Mouse (Mus musculus): ENCODE measurements at regions not wholly inside any gene's neighbourhood (a gene's known extent, or its start where the extent isn't known, plus 50 kb on each side); places are given as distances from the start of the nearest gene placed in this dataset.

DNA sequence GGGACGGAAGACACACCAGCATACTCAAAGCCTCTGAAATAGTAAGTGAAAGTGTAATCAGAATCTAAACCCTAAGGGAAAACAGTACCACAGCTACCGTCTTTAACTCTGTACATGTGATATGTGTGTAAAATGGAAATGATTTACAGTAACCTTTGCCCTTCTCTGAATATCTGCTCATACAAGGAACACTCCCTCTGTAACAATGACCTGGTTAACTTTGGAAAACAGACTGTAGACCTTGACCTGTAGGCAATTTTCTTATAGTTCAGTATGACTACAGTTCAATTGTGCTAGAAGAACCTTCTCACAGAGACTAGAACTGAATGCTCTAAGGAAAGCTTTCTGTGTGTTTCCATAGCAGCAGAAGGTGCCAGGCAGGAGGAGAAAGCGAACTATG is 226.4 kb downstream of the Gm11361 start:
- WGBS = 71% methylated on average over 3 of the region's 3 CpGs
- no peak overlapping the region for H3K4me3 ChIP-seq
- no peaks in the 10 kb centered on the region for H3K36me3 ChIP-seq
- H3K4me2 ChIP-seq = no peak overlapping the region
- H3K27me3 ChIP-seq = no peaks in the 10 kb centered on the region
- no peaks in the 10 kb centered on the region for H3K9me3 ChIP-seq
- no peak for ATAC-seq (ENCODE audit: borderline replicate concordance, extremely low read depth, low FRiP score, low TSS enrichment)
- 0 out of 2 replicates have a peak, but pooled peaks cover 16% of the 10 kb centered on the region for H3K4me1 ChIP-seq
- no peak overlapping the region for H3K9ac ChIP-seq
- H3K27ac ChIP-seq = no peak overlapping the region; the same call in 1 of the 2 replicates

- Histone ChIP-seq H3K27me3 (no peaks in the 10 kb centered on the region), H3K4me1 (0 out of 2 replicates have a peak, but pooled peaks cover 16% of the 10 kb centered on the region), H3K36me3 (no peaks in the 10 kb centered on the region), H3K9ac (no peak overlapping the region), H3K4me3 (no peak overlapping the region), H3K27ac (peak overlapping the region; percentile 35; the same call in 1 of the 2 replicates), H3K9me3 (no peaks in the 10 kb centered on the region), H3K4me2 (no peak overlapping the region)
- WGBS = 57% methylated on average over 7 of the region's 7 CpGs
- ATAC-seq (ENCODE audit: borderline replicate concordance, extremely low read depth, low FRiP score, low TSS enrichment) = peak; percentile 59; the same call in 1 of the 2 replicates
These were observed 224.1 kb downstream of the Gm11361 start for GRCm38 (mm10) chr13:28481224-28481965.

GRCm38 (mm10) chr13:28466151-28466550 is 208.8 kb downstream of the Gm11361 start:
- 81% methylated on average over 2 of the region's 2 CpGs for WGBS
- Histone ChIP-seq H3K36me3 (no peaks in the 10 kb centered on the region), H3K27me3 (no peaks in the 10 kb centered on the region), H3K4me2 (no peak overlapping the region), H3K4me3 (no peak overlapping the region), H3K4me1 (no peaks in the 10 kb centered on the region), H3K27ac (no peak overlapping the region), H3K9me3 (no peaks in the 10 kb centered on the region), H3K9ac (no peak overlapping the region)
- no peak for ATAC-seq (ENCODE audit: borderline replicate concordance, extremely low read depth, low FRiP score, low TSS enrichment)

DNA sequence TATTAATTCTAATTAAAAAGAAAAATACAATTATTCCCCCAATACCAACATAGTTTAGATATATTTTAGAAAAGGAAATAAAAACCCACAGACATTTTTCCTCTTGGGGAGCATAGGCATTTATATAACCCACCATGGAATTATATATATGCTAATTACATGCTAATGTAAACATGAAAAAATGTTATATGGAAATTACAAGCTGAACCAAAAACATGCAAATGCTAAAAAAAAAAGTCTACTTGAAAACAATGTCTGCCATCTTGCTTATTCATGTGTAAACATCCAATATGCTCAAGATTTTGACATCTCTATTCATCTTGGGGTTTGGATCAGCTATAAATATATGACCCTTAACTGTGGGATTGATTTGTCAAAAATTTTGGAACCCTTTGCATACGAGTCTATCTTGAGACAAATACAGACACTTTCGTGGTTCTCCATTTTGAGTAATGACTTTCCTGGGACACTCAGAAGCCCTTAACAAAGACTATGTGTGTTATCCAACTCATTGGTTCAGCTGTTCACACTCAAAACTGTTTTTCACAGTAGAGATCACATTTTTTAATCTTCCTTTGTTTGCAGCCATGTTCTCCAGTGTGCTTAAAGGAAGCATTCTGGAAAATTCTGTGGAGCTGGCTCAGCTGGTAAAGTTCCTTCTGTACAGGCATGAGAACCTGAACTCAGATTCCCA is 208.0 kb downstream of the Gm11361 start:
- H3K36me3 ChIP-seq = no peaks in the 10 kb centered on the region
- 66% methylated on average over 2 of the region's 2 CpGs for WGBS
- no peak for ATAC-seq (ENCODE audit: borderline replicate concordance, extremely low read depth, low FRiP score, low TSS enrichment)

GRCm38 (mm10) chr13:28461281-28461680 is 204.0 kb downstream of the Gm11361 start:
- H3K9ac ChIP-seq = no peak overlapping the region
- no peaks in the 10 kb centered on the region for H3K9me3 ChIP-seq
- H3K27me3 ChIP-seq = no peaks in the 10 kb centered on the region
- ATAC-seq (ENCODE audit: borderline replicate concordance, extremely low read depth, low FRiP score, low TSS enrichment) = no peak
- no peaks in the 10 kb centered on the region for H3K4me1 ChIP-seq
- H3K4me2 ChIP-seq = no peak overlapping the region
- 77% methylated on average over 10 of the region's 10 CpGs for WGBS
- H3K27ac ChIP-seq = no peak overlapping the region
- no peak overlapping the region for H3K4me3 ChIP-seq
- H3K36me3 ChIP-seq = no peaks in the 10 kb centered on the region

More for the DNA sequence above, 208.0 kb downstream of the Gm11361 start:
- no peak overlapping the region for H3K4me2 ChIP-seq
- no peaks in the 10 kb centered on the region for H3K4me1 ChIP-seq
- no peak overlapping the region for H3K4me3 ChIP-seq
- H3K27me3 ChIP-seq = no peaks in the 10 kb centered on the region
- H3K27ac ChIP-seq = no peak overlapping the region
- no peak overlapping the region for H3K9ac ChIP-seq
- H3K9me3 ChIP-seq = no peaks in the 10 kb centered on the region

DNA sequence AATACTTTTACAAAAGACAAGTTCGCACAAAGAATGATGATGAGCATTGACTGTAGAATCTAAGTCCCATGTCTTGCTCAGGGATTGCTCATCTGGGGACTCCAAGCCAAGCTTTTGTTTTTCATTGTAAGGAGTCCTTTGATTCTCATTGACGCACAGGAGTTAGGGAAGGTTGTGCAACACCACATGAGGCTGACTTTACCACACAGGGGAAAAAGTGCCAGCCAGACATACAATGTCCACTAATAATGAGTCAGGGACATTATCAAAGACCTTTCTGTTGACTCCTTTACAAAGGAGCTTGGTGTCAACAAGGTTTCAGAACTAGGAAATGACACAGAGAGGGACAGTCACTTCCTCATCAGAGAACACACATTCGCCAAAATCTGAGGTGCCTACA is 200.1 kb downstream of the Gm11361 start:
- H3K9me3 ChIP-seq = no peaks in the 10 kb centered on the region
- no peak overlapping the region for H3K27ac ChIP-seq
- no peak overlapping the region for H3K4me3 ChIP-seq
- ATAC-seq (ENCODE audit: borderline replicate concordance, extremely low read depth, low FRiP score, low TSS enrichment) = no peak
- H3K9ac ChIP-seq = no peak overlapping the region
- no peaks in the 10 kb centered on the region for H3K4me1 ChIP-seq
- no peaks in the 10 kb centered on the region for H3K36me3 ChIP-seq
- H3K4me2 ChIP-seq = no peak overlapping the region
- no peaks in the 10 kb centered on the region for H3K27me3 ChIP-seq
- WGBS = 91% methylated on average over 3 of the region's 3 CpGs

- 72% methylated on average over 3 of the region's 3 CpGs for WGBS
- H3K27me3 ChIP-seq = no peaks in the 10 kb centered on the region
- H3K27ac ChIP-seq = no peak overlapping the region
- ATAC-seq (ENCODE audit: borderline replicate concordance, extremely low read depth, low FRiP score, low TSS enrichment) = no peak
- no peak overlapping the region for H3K4me3 ChIP-seq
- H3K4me2 ChIP-seq = no peak overlapping the region
- no peak overlapping the region for H3K9ac ChIP-seq
- H3K9me3 ChIP-seq = no peaks in the 10 kb centered on the region
- H3K36me3 ChIP-seq = no peaks in the 10 kb centered on the region
- no peaks in the 10 kb centered on the region for H3K4me1 ChIP-seq
These were observed 198.6 kb downstream of the Gm11361 start for GRCm38 (mm10) chr13:28455878-28456277.

DNA sequence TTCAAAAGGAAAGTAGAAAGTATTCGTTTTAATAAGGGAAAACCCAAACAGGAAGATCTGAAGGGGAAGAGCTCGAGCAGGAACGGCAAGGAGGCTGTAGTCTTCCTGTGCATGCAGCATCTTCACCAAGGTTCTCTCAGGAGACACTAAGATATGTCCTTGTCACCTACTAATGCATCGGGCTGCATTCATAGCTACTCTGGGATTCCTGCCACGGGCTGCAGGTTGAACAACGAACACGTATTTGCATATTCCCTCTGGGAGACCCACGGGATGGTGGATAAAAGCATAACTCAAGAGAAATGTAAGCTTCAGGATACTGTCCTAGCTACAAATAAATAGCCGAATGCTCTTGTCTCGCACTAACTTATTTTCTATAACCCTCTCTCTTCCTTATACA is 197.7 kb downstream of the Gm11361 start:
- no peak for ATAC-seq (ENCODE audit: borderline replicate concordance, extremely low read depth, low FRiP score, low TSS enrichment)
- Histone ChIP-seq H3K9me3 (no peaks in the 10 kb centered on the region), H3K4me2 (no peak overlapping the region), H3K27ac (no peak overlapping the region), H3K27me3 (no peaks in the 10 kb centered on the region), H3K4me3 (no peak overlapping the region), H3K36me3 (no peaks in the 10 kb centered on the region), H3K9ac (no peak overlapping the region), H3K4me1 (no peaks in the 10 kb centered on the region)
- 67% methylated on average over 10 of the region's 10 CpGs for WGBS

- Histone ChIP-seq H3K4me2 (no peak overlapping the region), H3K36me3 (no peaks in the 10 kb centered on the region), H3K4me1 (no peaks in the 10 kb centered on the region), H3K9me3 (no peaks in the 10 kb centered on the region), H3K27ac (no peak overlapping the region), H3K4me3 (no peak overlapping the region), H3K27me3 (no peaks in the 10 kb centered on the region), H3K9ac (no peak overlapping the region)
- no peak for ATAC-seq (ENCODE audit: borderline replicate concordance, extremely low read depth, low FRiP score, low TSS enrichment)
- 85% methylated on average over 14 of the region's 14 CpGs for WGBS
These were observed 193.5 kb downstream of the Gm11361 start for GRCm38 (mm10) chr13:28450699-28451445.

DNA sequence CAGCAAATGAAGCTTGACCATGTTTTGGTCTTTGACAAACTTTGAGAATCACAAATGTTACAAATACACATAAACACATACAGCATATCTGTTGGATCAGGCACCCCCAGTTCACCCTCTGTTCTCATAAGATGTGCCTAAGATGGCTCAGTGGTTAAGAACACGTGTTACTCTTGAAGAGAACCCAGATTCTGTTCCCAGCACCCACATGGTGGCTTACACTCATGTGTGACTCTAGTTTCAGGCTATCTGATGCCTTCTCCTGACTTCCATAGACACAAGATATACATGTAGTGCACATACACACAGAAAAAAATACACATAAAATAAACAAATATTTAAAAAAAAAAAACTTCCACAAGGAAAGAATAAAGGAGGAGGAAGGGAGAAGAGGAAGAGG is 191.7 kb downstream of the Gm11361 start:
- Histone ChIP-seq H3K36me3 (no peaks in the 10 kb centered on the region), H3K4me1 (no peaks in the 10 kb centered on the region), H3K9ac (no peak overlapping the region), H3K27ac (no peak overlapping the region), H3K4me2 (no peak overlapping the region), H3K4me3 (no peak overlapping the region), H3K27me3 (no peaks in the 10 kb centered on the region), H3K9me3 (no peaks in the 10 kb centered on the region)
- WGBS = 93% methylated on average over 1 of the region's 1 CpGs
- no peak for ATAC-seq (ENCODE audit: borderline replicate concordance, extremely low read depth, low FRiP score, low TSS enrichment)

- H3K9me3 ChIP-seq = 0 out of 2 replicates have a peak, but pooled peaks cover 4% of the 10 kb centered on the region
- no peaks in the 10 kb centered on the region for H3K27me3 ChIP-seq
- no peak overlapping the region for H3K4me3 ChIP-seq
- H3K27ac ChIP-seq = no peak overlapping the region
- H3K36me3 ChIP-seq = no peaks in the 10 kb centered on the region
- no peak overlapping the region for H3K9ac ChIP-seq
- H3K4me2 ChIP-seq = no peak overlapping the region
- no peaks in the 10 kb centered on the region for H3K4me1 ChIP-seq
- no peak for ATAC-seq (ENCODE audit: borderline replicate concordance, extremely low read depth, low FRiP score, low TSS enrichment)
These were observed 184.9 kb downstream of the Gm11361 start for GRCm38 (mm10) chr13:28442250-28442649.

GRCm38 (mm10) chr13:28433445-28433844 is 176.1 kb downstream of the Gm11361 start:
- no peak for ATAC-seq (ENCODE audit: borderline replicate concordance, extremely low read depth, low FRiP score, low TSS enrichment)
- WGBS = 63% methylated on average over 2 of the region's 2 CpGs
- H3K4me2 ChIP-seq = no peak overlapping the region
- no peak overlapping the region for H3K9ac ChIP-seq
- no peaks in the 10 kb centered on the region for H3K36me3 ChIP-seq
- no peak overlapping the region for H3K4me3 ChIP-seq
- H3K4me1 ChIP-seq = no peaks in the 10 kb centered on the region
- no peaks in the 10 kb centered on the region for H3K27me3 ChIP-seq
- H3K9me3 ChIP-seq = no peaks in the 10 kb centered on the region
- H3K27ac ChIP-seq = no peak overlapping the region
